In the genomic region with DNA sequence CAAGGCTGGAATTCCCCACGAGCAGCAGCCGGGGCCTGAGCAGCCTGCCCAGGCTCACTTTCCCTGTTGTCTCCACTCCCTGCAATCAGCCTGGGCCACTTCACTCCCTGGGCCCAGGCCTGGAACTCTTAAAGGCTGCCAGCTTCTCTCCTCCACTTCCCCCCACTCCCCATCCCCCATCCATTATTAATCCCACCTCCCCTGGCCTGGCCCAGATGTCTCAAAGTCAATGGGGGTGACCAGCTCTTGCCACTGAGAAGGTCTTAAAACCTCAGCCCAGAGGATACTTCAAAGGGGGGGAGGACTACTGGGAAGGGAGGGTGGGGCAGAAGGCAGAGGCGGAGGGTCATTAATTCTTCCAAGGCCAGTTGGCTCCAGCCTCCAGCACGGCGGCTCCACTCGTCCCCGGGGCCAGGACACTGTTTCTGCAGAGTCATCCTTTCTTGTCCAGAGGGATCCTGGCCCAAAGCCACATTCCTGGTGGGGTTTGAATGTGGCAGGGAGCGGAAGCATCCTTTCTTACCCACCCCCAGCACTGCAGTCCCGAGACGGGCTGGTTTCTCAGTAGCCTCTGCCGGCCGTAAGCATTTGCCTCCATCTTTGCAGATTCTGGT, we compare ENCODE assay signal across 8 mouse cellular contexts. TPM values are rescaled to one million over a fixed set of nuclear protein-coding genes. Genes with fewer than 3 reads are reported as not detected.
DNase-seq lines count a peak whose midpoint lies in the region; ATAC-seq and TF ChIP-seq lines count a peak whose summit lies in the region.

No protein-coding gene starts in this region.

- peaks cover 4% of the 10 kb centered on the region; the same call in 1 of the 2 replicates for H3K27me3 ChIP-seq in forebrain, embryonic 10.5 days (ENCODE audit: poor library complexity, severe bottlenecking)
- no peaks in the 10 kb centered on the region for H3K27me3 ChIP-seq in forebrain, embryonic 15.5 days
- H3K27me3 ChIP-seq in kidney, adult 2 months (replicated peaks; ENCODE audit: control insufficient read depth, insufficient read depth, low read length) = no peaks in the 10 kb centered on the region
- no peaks in the 10 kb centered on the region for H3K27me3 ChIP-seq in stomach, postnatal 0 days (ENCODE audit: control insufficient read depth, insufficient read depth, low read length)

- no peak for TF ChIP-seq EP300 in stomach, postnatal 0 days (optimal IDR thresholded peaks at IDR 0.05)

- H3K9me3 ChIP-seq in forebrain, embryonic 10.5 days = no peaks in the 10 kb centered on the region
- no peaks in the 10 kb centered on the region for H3K9me3 ChIP-seq in forebrain, embryonic 15.5 days
- no peaks in the 10 kb centered on the region for H3K9me3 ChIP-seq in stomach, postnatal 0 days (ENCODE audit: control insufficient read depth, low read length)

- H3K9ac ChIP-seq in forebrain, embryonic 15.5 days (replicated peaks) = no peak overlapping the region
- no peak overlapping the region for H3K9ac ChIP-seq in stomach, postnatal 0 days (ENCODE audit: low read length)

- peak overlapping the region; percentile 33 for H3K4me3 ChIP-seq in forebrain, embryonic 10.5 days
- no peak overlapping the region for H3K4me3 ChIP-seq in forebrain, embryonic 15.5 days
- H3K4me3 ChIP-seq in kidney, adult 2 months (ENCODE audit: insufficient read depth, low read depth, low read length) = no peak overlapping the region
- no peak overlapping the region for H3K4me3 ChIP-seq in stomach, postnatal 0 days (ENCODE audit: low read depth, low read length)

- no peak for TF ChIP-seq POLR2A in kidney, adult 2 months (IDR thresholded peaks at IDR 0.05; ENCODE audit: low read depth, low read length)

- peaks cover 47% of the 10 kb centered on the region for H3K4me1 ChIP-seq in forebrain, embryonic 10.5 days
- H3K4me1 ChIP-seq in forebrain, embryonic 15.5 days = peaks cover 14% of the 10 kb centered on the region
- no peaks in the 10 kb centered on the region for H3K4me1 ChIP-seq in kidney, adult 2 months (ENCODE audit: control insufficient read depth, insufficient read depth, low read length)
- peaks cover 5% of the 10 kb centered on the region; the same call in 1 of the 2 replicates for H3K4me1 ChIP-seq in stomach, postnatal 0 days (replicated peaks; ENCODE audit: control insufficient read depth, insufficient read depth)

- H3K36me3 ChIP-seq in forebrain, embryonic 10.5 days (replicated peaks) = no peaks in the 10 kb centered on the region
- no peaks in the 10 kb centered on the region for H3K36me3 ChIP-seq in forebrain, embryonic 15.5 days
- H3K36me3 ChIP-seq in kidney, adult 2 months (ENCODE audit: control insufficient read depth, insufficient read depth, low read length) = no peaks in the 10 kb centered on the region
- no peaks in the 10 kb centered on the region for H3K36me3 ChIP-seq in stomach, postnatal 0 days (ENCODE audit: control insufficient read depth, insufficient read depth, low read length)

- no peak overlapping the region for H3K4me2 ChIP-seq in forebrain, embryonic 15.5 days (replicated peaks)
- H3K4me2 ChIP-seq in stomach, postnatal 0 days (replicated peaks; ENCODE audit: low read depth) = no peak overlapping the region; the same call in 1 of the 2 replicates

- H3K27ac ChIP-seq in forebrain, embryonic 10.5 days = peak overlapping the region; percentile 81
- no peak overlapping the region for H3K27ac ChIP-seq in forebrain, embryonic 15.5 days (replicated peaks)
- H3K27ac ChIP-seq in kidney, adult 2 months (ENCODE audit: insufficient read depth, low read depth, low read length) = no peak overlapping the region
- peak overlapping the region; percentile 45 for H3K27ac ChIP-seq in stomach, postnatal 0 days (replicated peaks)

- 22% methylated on average over 12 of the region's 12 CpGs for WGBS in forebrain, embryonic 10.5 days
- 23% methylated on average over 12 of the region's 12 CpGs for WGBS in forebrain, embryonic 15.5 days
- 18% methylated on average over 12 of the region's 12 CpGs for WGBS in kidney, adult 2 months
- 34% methylated on average over 12 of the region's 12 CpGs for WGBS in stomach, postnatal 0 days

- TF ChIP-seq CTCF in kidney, adult 2 months (conservative IDR thresholded peaks at IDR 0.05; ENCODE audit: insufficient read depth, insufficient read length, low read depth, low read length) = no peak
- no peak for TF ChIP-seq CTCF in stomach, postnatal 0 days (IDR thresholded peaks at IDR 0.05; ENCODE audit: low read depth)

- peak; percentile 34 for DNase-seq in forebrain, embryonic 10.5 days (ENCODE audit: extremely low spot score, low spot score)
- DNase-seq in embryo, embryonic 11.5 days (ENCODE audit: low read depth, low spot score) = peak; percentile 40
- peak; percentile 82 to 84 for DNase-seq in heart, adult 9 months (ENCODE audit: low spot score in 2 of 2)
- DNase-seq in kidney, adult 2 months = peak; percentile 87
- DNase-seq in lung, postnatal 25 days (ENCODE audit: low spot score) = peak; percentile 63
- DNase-seq in stomach, postnatal 0 days (ENCODE audit: low spot score) = no peak
- DNase-seq in frontal cortex, postnatal 10 days (ENCODE audit: low spot score in 2 of 2) = no peak

- ATAC-seq in forebrain, embryonic 15.5 days (replicated peaks) = no peak
- ATAC-seq in stomach, postnatal 0 days (ENCODE audit: low FRiP score, low TSS enrichment) = peak; percentile 56; the same call in 1 of the 2 replicates

RNA-seq across cellular contexts. Expression of a gene that starts 26.5 kb away (rescaled TPM):
- polyA plus RNA-seq in forebrain, embryonic 10.5 days (2016; fragmentation: Nextera tagmentation; extraction: Ambion mirVana) = not detected in 2 replicates
- polyA plus RNA-seq in forebrain, embryonic 15.5 days (2015; fragmentation: Nextera tagmentation; extraction: Ambion mirVana) = not detected in 2 replicates
- 0.72 TPM in 2 replicates for polyA plus RNA-seq in kidney, adult 2 months (2012; rRNA removed)
- polyA plus RNA-seq in stomach, postnatal 0 days (2015; fragmentation: Nextera tagmentation; extraction: Ambion mirVana) = 29.2 and 29.8 TPM in 2 replicates

RNA-seq across cellular contexts. Expression of a gene that starts 45.1 kb away (rescaled TPM):
- 225 and 235 TPM in 2 replicates for polyA plus RNA-seq in forebrain, embryonic 10.5 days (2016; fragmentation: Nextera tagmentation; extraction: Ambion mirVana)
- polyA plus RNA-seq in forebrain, embryonic 15.5 days (2015; fragmentation: Nextera tagmentation; extraction: Ambion mirVana) = 175 and 184 TPM in 2 replicates
- polyA plus RNA-seq in kidney, adult 2 months (2012; rRNA removed) = 172 and 198 TPM in 2 replicates
- 249 and 273 TPM in 2 replicates for polyA plus RNA-seq in stomach, postnatal 0 days (2015; fragmentation: Nextera tagmentation; extraction: Ambion mirVana)

Comparison
In these comparisons a context has a peak if more than half of its experiments do, and no peak if none do; other contexts are left out.
1. H3K27ac ChIP-seq: peak in forebrain, embryonic 10.5 days (single experiment) and stomach, postnatal 0 days (single experiment); none in forebrain, embryonic 15.5 days (single experiment) and kidney, adult 2 months (single experiment).
2. DNase-seq: peak in forebrain, embryonic 10.5 days (single experiment), embryo, embryonic 11.5 days (single experiment), heart, adult 9 months (2 of 2), kidney, adult 2 months (single experiment) and lung, postnatal 25 days (single experiment); none in stomach, postnatal 0 days (single experiment) and frontal cortex, postnatal 10 days (0 of 2).
3. RNA of a gene that starts 26.5 kb away (polyA plus RNA-seq): 29.2 to 29.8 TPM in stomach, postnatal 0 days; 0.72 TPM in kidney, adult 2 months, not detected in forebrain, embryonic 10.5 days and not detected in forebrain, embryonic 15.5 days; every median in the first group is over 10 times any median in the second.